ENCODE assay signal across 8 mouse cellular contexts in genomic region chr9:61945973-61946611, GRCm38 (mm10). TPM values are rescaled to one million over a fixed set of nuclear protein-coding genes. Genes with fewer than 3 reads are reported as not detected.
A peak's percentile ranks its signal among the peaks of the same experiment; 100 is the strongest.
DNase-seq lines count a peak whose midpoint lies in the region; ATAC-seq and TF ChIP-seq lines count a peak whose summit lies in the region.

No protein-coding gene starts in this region.

- peak overlapping the region; percentile 94 for H3K27ac ChIP-seq in heart, embryonic 10.5 days
- peak overlapping the region; percentile 70 for H3K27ac ChIP-seq in forebrain, embryonic 13.5 days
- peak overlapping the region; percentile 21; the same call in 1 of the 2 replicates for H3K27ac ChIP-seq in kidney, postnatal 0 days

- peak overlapping the region; percentile 92 for H3K4me2 ChIP-seq in forebrain, embryonic 13.5 days
- peak overlapping the region; percentile 99 for H3K4me2 ChIP-seq in kidney, postnatal 0 days (ENCODE audit: low read length)

- TF ChIP-seq CTCF in kidney, postnatal 0 days (IDR thresholded peaks at IDR 0.05; ENCODE audit: low read depth): no peak

- peak overlapping the region; percentile 97 for H3K4me3 ChIP-seq in heart, embryonic 10.5 days
- H3K4me3 ChIP-seq in forebrain, embryonic 13.5 days: peak overlapping the region; percentile 87
- peak overlapping the region; percentile 75 for H3K4me3 ChIP-seq in kidney, postnatal 0 days (replicated peaks; ENCODE audit: low read depth, low read length)
- peak overlapping the region; percentile 97 for H3K4me3 ChIP-seq in megakaryocyte, embryonic 14.5 days (replicated peaks)

- peak; percentile 81 for DNase-seq in heart, embryonic 10.5 days (ENCODE audit: low spot score)
- no peak for DNase-seq in heart, postnatal 10 days
- DNase-seq in NIH3T3 (ENCODE audit: low read depth): peak; percentile 15
- DNase-seq in kidney, postnatal 0 days (ENCODE audit: low spot score): peak; percentile 83
- peak; percentile 84 for DNase-seq in thymus, postnatal 14 days
- no peak for DNase-seq in layer of hippocampus, postnatal 14 days (ENCODE audit: low spot score in 2 of 2)

- no peaks in the 10 kb centered on the region for H3K27me3 ChIP-seq in heart, embryonic 10.5 days (ENCODE audit: insufficient read depth, poor library complexity, severe bottlenecking)
- H3K27me3 ChIP-seq in forebrain, embryonic 13.5 days: no peaks in the 10 kb centered on the region
- H3K27me3 ChIP-seq in kidney, postnatal 0 days (ENCODE audit: insufficient read depth, low read length): no peaks in the 10 kb centered on the region
- peaks cover 24% of the 10 kb centered on the region for H3K27me3 ChIP-seq in megakaryocyte, embryonic 14.5 days (replicated peaks)

- peak; percentile 85 for ATAC-seq in forebrain, embryonic 13.5 days
- peak; percentile 74 for ATAC-seq in kidney, postnatal 0 days (replicated peaks; ENCODE audit: low FRiP score, low read depth)

- H3K9ac ChIP-seq in forebrain, embryonic 13.5 days: peak overlapping the region; percentile 89
- H3K9ac ChIP-seq in kidney, postnatal 0 days (ENCODE audit: low read depth, low read length): peak overlapping the region; percentile 61

- peaks cover 21% of the 10 kb centered on the region for H3K36me3 ChIP-seq in heart, embryonic 10.5 days
- peaks cover 17% of the 10 kb centered on the region for H3K36me3 ChIP-seq in forebrain, embryonic 13.5 days (ENCODE audit: poor library complexity, severe bottlenecking)
- no peaks in the 10 kb centered on the region for H3K36me3 ChIP-seq in kidney, postnatal 0 days (ENCODE audit: insufficient read depth, low read length)
- peaks cover 28% of the 10 kb centered on the region for H3K36me3 ChIP-seq in megakaryocyte, embryonic 14.5 days (replicated peaks; ENCODE audit: low read length)

- no peaks in the 10 kb centered on the region for H3K9me3 ChIP-seq in heart, embryonic 10.5 days
- no peaks in the 10 kb centered on the region for H3K9me3 ChIP-seq in forebrain, embryonic 13.5 days (replicated peaks)
- H3K9me3 ChIP-seq in kidney, postnatal 0 days (replicated peaks; ENCODE audit: low read length): no peaks in the 10 kb centered on the region
- no peaks in the 10 kb centered on the region for H3K9me3 ChIP-seq in megakaryocyte, embryonic 14.5 days

- WGBS in heart, embryonic 10.5 days: under 1% methylated on average over 38 of the region's 38 CpGs
- under 1% methylated on average over 38 of the region's 38 CpGs for WGBS in forebrain, embryonic 13.5 days
- under 1% methylated on average over 38 of the region's 38 CpGs for WGBS in kidney, postnatal 0 days

- peaks cover 25% of the 10 kb centered on the region for H3K4me1 ChIP-seq in heart, embryonic 10.5 days
- peaks cover 30% of the 10 kb centered on the region for H3K4me1 ChIP-seq in forebrain, embryonic 13.5 days
- no peaks in the 10 kb centered on the region for H3K4me1 ChIP-seq in kidney, postnatal 0 days (replicated peaks; ENCODE audit: insufficient read depth, low read length)
- peaks cover 34% of the 10 kb centered on the region for H3K4me1 ChIP-seq in megakaryocyte, embryonic 14.5 days

- intact Hi-C loops in heart, postnatal 10 days (cut with DNase I): loop anchor here (2.0 kb wide), 1 partner anchor 31 kb away; the partner anchor contains the start of gene Rplp1

RNA-seq across cellular contexts. Expression of gene Kif23, which starts 0.5 kb away (rescaled TPM):
- polyA plus RNA-seq in heart, embryonic 10.5 days (2016; fragmentation: Nextera tagmentation; extraction: Ambion mirVana): 105 and 112 TPM in 2 replicates
- 10 to 100 TPM; 22.9 to 28.4 TPM for total RNA-seq in heart, postnatal 10 days (2021)
- 72.7 and 85.0 TPM in 2 replicates for polyA plus RNA-seq in forebrain, embryonic 13.5 days (2015; fragmentation: Nextera tagmentation; extraction: Ambion mirVana)
- 40.1 and 51.2 TPM in 2 replicates for polyA plus RNA-seq in kidney, postnatal 0 days (2015; fragmentation: Nextera tagmentation; extraction: Ambion mirVana)
- 6.4 TPM in 1 of 2 replicates, not detected in the other for polyA plus RNA-seq in megakaryocyte, embryonic 14.5 days (2012; ENCODE audit: insufficient read depth, low replicate concordance)
- 1 to 10 TPM; 3.3 to 5.8 TPM for total RNA-seq in layer of hippocampus, postnatal 14 days (2021)

RNA-seq across cellular contexts. Expression of gene Rplp1, which starts 31.8 kb away (rescaled TPM):
- polyA plus RNA-seq in heart, embryonic 10.5 days (2016; fragmentation: Nextera tagmentation; extraction: Ambion mirVana): 900 and 968 TPM in 2 replicates
- total RNA-seq in heart, postnatal 10 days (2021): 1,000 to 10,000 TPM; 1,715 to 1,777 TPM
- 981 and 1,035 TPM in 2 replicates for polyA plus RNA-seq in forebrain, embryonic 13.5 days (2015; fragmentation: Nextera tagmentation; extraction: Ambion mirVana)
- 1,461 and 1,709 TPM in 2 replicates for polyA plus RNA-seq in kidney, postnatal 0 days (2015; fragmentation: Nextera tagmentation; extraction: Ambion mirVana)
- polyA plus RNA-seq in megakaryocyte, embryonic 14.5 days (2012; ENCODE audit: insufficient read depth, low replicate concordance): 7,646 and 25,287 TPM in 2 replicates
- 1,000 to 10,000 TPM; 1,323 to 1,423 TPM for total RNA-seq in layer of hippocampus, postnatal 14 days (2021)

Comparison
In these comparisons a context has a peak if more than half of its experiments do, and no peak if none do; other contexts are left out.
1. DNase-seq: peak in heart, embryonic 10.5 days (single experiment), NIH3T3 (single experiment), kidney, postnatal 0 days (single experiment) and thymus, postnatal 14 days (single experiment); none in heart, postnatal 10 days (0 of 2) and layer of hippocampus, postnatal 14 days (0 of 2).
2. H3K27ac ChIP-seq: peak in every context shown above with its lines; median percentile 94 in heart, embryonic 10.5 days; 70 in forebrain, embryonic 13.5 days; 21 in kidney, postnatal 0 days.
3. Peak in every context shown above with its lines, with median percentiles within 50 percentile points of each other: H3K4me3 ChIP-seq.